Mouse (Mus musculus) liver, embryonic 16.5 days (tissue): ENCODE data around the gene Olfr1385. TPM values are rescaled to one million over a fixed set of nuclear protein-coding genes. Genes with fewer than 3 reads are reported as not detected.
"Not testable (repeated sequence)": the region's sequence is repeated elsewhere in the genome, so short reads cannot be mapped to it uniquely, and the experiment has no call there.

Experiments used
- ATAC-seq: fragments of 200-750 bp; cut with Nextera tagmentation; 2 replicates; pipeline ENCODE4 v1.8.0; 2017; ENCODE audit warnings: low read depth, mild to moderate bottlenecking, moderate number of reproducible peaks, moderate library complexity
- H3K27ac ChIP-seq: fragments of 300-500 bp; sonication (generic); 2 replicates; pipeline ENCODE4 v1.5.1; 2014; ENCODE audit warnings: mild to moderate bottlenecking, low read length
- H3K27me3 ChIP-seq: fragments of 300-500 bp; sonication (generic); 2 replicates; pipeline ENCODE4 v1.6.1; 2014; ENCODE audit warnings: low read depth, low read length, mixed read lengths; ENCODE audit not compliant: control insufficient read depth, insufficient read depth
- H3K36me3 ChIP-seq: fragments of 300-500 bp; sonication (generic); 2 replicates; pipeline ENCODE4 v1.6.1; 2014; ENCODE audit warnings: mild to moderate bottlenecking; ENCODE audit not compliant: control insufficient read depth, insufficient read depth
- H3K4me1 ChIP-seq: fragments of 300-500 bp; sonication (generic); 2 replicates; pipeline ENCODE4 v1.6.1; 2014; ENCODE audit warnings: low read depth, low read length, mixed read lengths; ENCODE audit not compliant: control insufficient read depth
- H3K4me2 ChIP-seq: fragments of 300-500 bp; sonication (generic); 2 replicates; pipeline ENCODE4 v1.6.1; 2014; ENCODE audit warnings: low read depth, low read length, mixed read lengths
- H3K4me3 ChIP-seq: fragments of 300-500 bp; sonication (generic); 2 replicates; pipeline ENCODE4 v1.5.1; 2014; ENCODE audit warnings: low read depth, mild to moderate bottlenecking, low read length
- H3K9ac ChIP-seq: fragments of 300-500 bp; sonication (generic); 2 replicates; pipeline ENCODE4 v1.6.1; 2014; ENCODE audit warnings: low read depth, low read length
- H3K9me3 ChIP-seq: fragments of 300-500 bp; sonication (generic); replicated peaks from 2 replicates; pipeline ENCODE4 v1.6.1; 2016; ENCODE audit warnings: low read length; ENCODE audit not compliant: control insufficient read depth
- WGBS: fragments of 180-500 bp; shearing (Covaris S2); extraction: QIAGEN DNeasy Blood & Tissue Kit; methylation state at CpG from one replicate; pipeline ENCODE4 v1.1.7; 2014; ENCODE audit not compliant: insufficient replicate concordance; 5-methylcytosine and 5-hydroxymethylcytosine counted together
- polyA plus RNA-seq: library from polyadenylated mRNA; unstranded; fragments of >200 nt; fragmentation: Nextera tagmentation; extraction: Ambion mirVana; gene quantifications from 2 replicates; pipeline ENCODE4 v1.2.1, GENCODE M21; 2015

Olfr1385 gene
- polyA plus RNA-seq, 1 experiment from 2014 or later, result not detected

DNA sequence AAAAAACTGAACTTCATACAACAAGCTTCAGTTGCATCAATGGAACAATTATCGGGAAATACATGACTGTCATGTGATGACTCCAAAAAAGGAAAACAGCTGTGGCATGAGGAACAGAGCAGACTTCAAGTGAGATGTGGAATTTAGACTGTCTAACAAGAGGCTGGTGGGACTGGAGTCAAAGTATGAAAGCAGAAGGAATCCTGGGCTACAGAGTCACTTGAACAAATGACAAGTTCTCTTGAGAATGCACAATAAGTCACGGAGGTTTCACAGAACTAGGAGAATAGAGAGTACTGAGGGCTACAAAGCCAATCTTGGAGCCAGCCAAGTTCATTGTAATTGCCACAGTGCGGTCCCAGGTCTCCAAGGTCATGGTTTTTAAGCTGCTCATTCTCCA is 54.3 kb downstream of the Olfr1385 start, which contains the start of gene Olfr1381:
Olfr1381 (plus strand) TSS at position 301 of the 400 bp plus-strand sequence.
- not testable (repeated sequence) for H3K4me3 ChIP-seq, ATAC-seq, H3K9me3 ChIP-seq, H3K36me3 ChIP-seq, H3K27ac ChIP-seq, H3K4me2 ChIP-seq, H3K4me1 ChIP-seq, H3K27me3 ChIP-seq, H3K9ac ChIP-seq
- 60% methylated on average over 3 of the region's 3 CpGs for WGBS

Other genes starting within 250 kb of the Olfr1385 start
- 41.5 TPM in 2 replicates for gene Mgat1, start 244.9 kb upstream of the Olfr1385 start, polyA plus RNA-seq
- 0.06 TPM in 1 of 2 replicates, not detected in the other for gene Olfr1393, start 210.8 kb upstream of the Olfr1385 start, polyA plus RNA-seq
- not detected in 2 replicates for gene Olfr1392, start 203.8 kb upstream of the Olfr1385 start, polyA plus RNA-seq
- not detected in 2 replicates for gene Olfr10, start 184.3 kb upstream of the Olfr1385 start, polyA plus RNA-seq
- gene Olfr1391, start 166.3 kb upstream of the Olfr1385 start, polyA plus RNA-seq, result not detected in 2 replicates
- not detected in 2 replicates for gene Olfr1390, start 153.9 kb upstream of the Olfr1385 start, polyA plus RNA-seq
- not detected in 2 replicates for gene Olfr1389, start 66.0 kb upstream of the Olfr1385 start, polyA plus RNA-seq
- 0.02 TPM in 1 of 2 replicates, not detected in the other for gene Olfr1388, start 52.4 kb upstream of the Olfr1385 start, polyA plus RNA-seq
- gene Olfr1387, start 33.7 kb upstream of the Olfr1385 start, polyA plus RNA-seq, result not detected in 2 replicates
- gene Olfr1386, start 24.0 kb upstream of the Olfr1385 start, polyA plus RNA-seq, result not detected in 2 replicates
- gene Olfr1384, start 17.7 kb downstream of the Olfr1385 start, polyA plus RNA-seq, result not detected in 2 replicates
- gene Olfr1383, start 30.6 kb downstream of the Olfr1385 start, polyA plus RNA-seq, result not detected in 2 replicates
- gene Olfr1382, start 39.2 kb downstream of the Olfr1385 start, polyA plus RNA-seq, result not detected in 2 replicates
- gene Olfr1381, start 54.4 kb downstream of the Olfr1385 start, polyA plus RNA-seq, result not detected in 2 replicates
- not detected in 2 replicates for gene Olfr1380, start 67.8 kb downstream of the Olfr1385 start, polyA plus RNA-seq
- 3.2 and 3.9 TPM in 2 replicates for gene Flt4, start 120.2 kb downstream of the Olfr1385 start, polyA plus RNA-seq
- gene Scgb3a1, start 174.5 kb downstream of the Olfr1385 start, polyA plus RNA-seq, result not detected in 2 replicates
- 14.2 and 15.4 TPM in 2 replicates for gene Cnot6, start 223.7 kb downstream of the Olfr1385 start, polyA plus RNA-seq